Mouse (Mus musculus): Measurements from ENCODE around the gene Zfp131.
A peak's percentile ranks its signal among the peaks of the same experiment; 100 is the strongest.
"Not testable (repeated sequence)": the region's sequence is repeated elsewhere in the genome, so short reads cannot be mapped to it uniquely, and the experiment has no call there.

The Zfp131 gene

GRCm38 (mm10) chr13:119790761-119791579 is at the start of gene Zfp131:
Gene Zfp131, minus strand, starts transcription at chr13:119790889.
- peak; percentile 84 to 90 for DNase-seq (ENCODE audit: low spot score in 2 of 2)

DNA sequence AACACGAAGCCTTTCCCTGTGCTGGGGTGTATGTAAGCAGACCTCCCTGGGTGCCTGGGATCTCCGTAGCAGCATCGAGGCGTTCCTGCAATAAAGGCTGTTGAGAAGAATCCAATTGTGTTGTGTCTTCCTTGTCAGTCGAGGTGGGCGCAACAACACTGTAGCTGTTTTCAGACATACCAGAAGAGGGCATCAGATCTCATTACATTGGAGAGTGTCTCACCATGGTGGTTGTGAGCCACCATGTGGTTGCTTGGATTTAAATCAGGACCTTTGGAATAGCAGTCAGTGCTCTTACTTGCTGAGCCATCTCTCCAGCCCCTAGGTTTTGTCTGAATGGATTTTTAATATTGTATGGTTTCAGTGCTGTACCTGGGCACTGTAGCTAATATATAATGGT is 49.3 kb upstream of the Zfp131 start:
- DNase-seq (ENCODE audit: low spot score in 2 of 2), result not testable (repeated sequence)

DNA sequence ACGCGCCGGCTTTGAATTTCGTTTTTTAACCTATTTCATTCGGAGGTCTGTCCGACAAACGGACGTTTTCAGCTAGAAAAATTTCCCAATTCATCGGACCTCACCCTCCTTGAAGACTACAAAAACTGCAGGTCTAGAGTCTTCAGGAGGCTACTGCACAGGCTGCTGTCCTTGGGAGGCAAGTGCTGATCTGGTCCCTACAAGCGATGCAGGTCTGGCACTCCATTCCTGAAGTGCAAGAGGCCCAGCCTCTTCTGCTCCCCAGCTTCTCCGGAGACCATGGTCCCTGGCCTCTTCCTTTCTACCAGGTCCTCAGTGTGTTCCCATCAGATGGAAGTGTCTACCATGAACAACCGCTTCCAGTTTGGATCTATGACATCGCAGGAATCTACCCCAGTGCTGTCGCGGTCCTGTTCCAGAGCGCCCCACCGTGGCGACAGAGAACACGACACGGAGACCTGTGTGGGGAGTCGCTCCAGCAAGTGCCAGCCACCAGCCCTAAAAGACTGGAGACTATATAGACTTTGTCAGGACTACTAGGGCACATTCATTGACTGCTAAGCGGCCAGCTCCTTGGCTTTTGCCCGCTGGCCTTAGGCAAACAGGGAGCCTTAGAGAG is 47.1 kb upstream of the Zfp131 start:
- peak; percentile 2 to 26 for DNase-seq (ENCODE audit: low spot score in 2 of 2)

DNA sequence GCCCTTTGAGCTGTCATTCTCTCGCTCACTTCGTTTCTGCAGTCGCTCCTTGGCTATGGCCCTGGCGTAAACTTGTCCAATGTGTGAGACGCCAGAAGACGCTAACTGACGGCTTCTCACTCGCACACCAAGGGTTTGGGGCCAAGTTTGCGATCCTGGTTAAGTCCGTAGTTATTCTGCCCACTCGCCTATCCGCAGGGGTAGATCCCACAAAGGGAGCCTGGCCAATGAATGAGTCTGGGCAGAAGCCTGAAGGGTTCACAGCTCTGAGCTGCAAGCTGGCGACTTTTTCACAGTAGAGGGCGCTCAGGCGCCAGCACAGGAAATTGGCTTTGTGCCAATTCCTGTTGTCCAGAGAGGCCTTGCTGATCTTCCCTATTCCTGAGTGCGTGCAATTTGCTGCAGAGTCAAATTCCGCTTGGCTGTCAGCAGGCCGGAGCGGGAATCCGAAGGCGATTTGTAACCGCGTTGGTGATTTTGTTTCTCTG is 45.7 kb upstream of the Zfp131 start:
- DNase-seq (ENCODE audit: low spot score in 2 of 2), result peak; percentile 2 to 11

GRCm38 (mm10) chr13:119835320-119836056 is 44.8 kb upstream of the Zfp131 start, which contains the start of gene D13Ertd608e:
Gene D13Ertd608e, plus strand, starts transcription at chr13:119836006.
- peak; percentile 32 to 48 for DNase-seq (ENCODE audit: low spot score in 2 of 2)

- DNase-seq (ENCODE audit: low spot score in 2 of 2), result not testable (repeated sequence)
Measured at GRCm38 (mm10) chr13:119830116-119830515, 39.4 kb upstream of the Zfp131 start, which contains the start of gene AF067063. Gene AF067063, minus strand, starts transcription at chr13:119830216.

DNA sequence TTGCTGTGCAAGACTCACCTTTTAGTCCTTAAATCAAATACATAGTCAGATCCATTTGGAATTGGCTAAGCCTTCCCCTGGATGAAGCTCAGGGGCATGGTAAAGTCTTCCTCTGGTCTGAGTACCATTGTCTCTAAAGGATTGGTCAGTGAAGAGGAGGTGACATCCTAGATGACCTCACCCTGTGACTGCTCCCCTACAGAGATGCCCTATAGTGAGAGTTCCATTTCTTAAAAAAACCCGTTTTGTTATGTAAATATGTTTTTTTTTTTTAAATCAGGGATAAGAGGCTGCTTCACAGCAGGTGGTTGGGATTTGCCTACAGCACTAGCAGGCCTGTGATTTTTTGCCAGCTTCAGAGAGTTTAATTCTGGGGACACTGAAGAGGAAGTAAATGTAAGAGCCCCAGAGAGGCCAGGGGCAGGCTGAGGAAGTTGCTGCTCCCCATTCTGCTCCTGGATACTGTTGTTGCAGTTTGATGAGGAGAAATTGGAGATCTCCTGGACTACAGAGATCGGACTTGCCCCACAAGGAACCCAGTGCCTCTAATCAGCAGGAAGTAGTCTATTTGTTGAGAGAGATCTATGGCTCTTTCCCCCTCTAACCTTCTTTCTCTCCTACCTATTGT is 27.0 kb upstream of the Zfp131 start:
- no peak for DNase-seq (ENCODE audit: low spot score in 2 of 2)

DNA sequence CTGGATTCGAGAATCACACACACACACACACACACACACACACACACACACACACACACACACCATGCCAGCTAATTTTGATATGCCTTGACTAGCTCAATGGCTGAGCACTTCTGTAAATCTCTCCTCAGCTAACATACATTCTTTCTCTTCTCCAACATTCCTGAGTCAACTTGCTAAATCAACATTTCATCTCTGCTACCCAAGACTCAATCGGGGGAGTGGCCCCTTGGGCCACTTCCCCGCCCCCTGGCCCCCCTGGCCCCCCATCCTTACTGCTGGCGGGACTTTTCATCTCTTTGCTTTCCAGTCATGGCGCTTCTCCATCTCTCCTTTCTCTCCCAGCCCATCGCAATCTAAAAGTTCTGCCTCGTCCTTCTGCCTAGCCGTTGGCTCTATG is 26.1 kb upstream of the Zfp131 start:
- no peak for DNase-seq (ENCODE audit: low spot score in 2 of 2)

DNA sequence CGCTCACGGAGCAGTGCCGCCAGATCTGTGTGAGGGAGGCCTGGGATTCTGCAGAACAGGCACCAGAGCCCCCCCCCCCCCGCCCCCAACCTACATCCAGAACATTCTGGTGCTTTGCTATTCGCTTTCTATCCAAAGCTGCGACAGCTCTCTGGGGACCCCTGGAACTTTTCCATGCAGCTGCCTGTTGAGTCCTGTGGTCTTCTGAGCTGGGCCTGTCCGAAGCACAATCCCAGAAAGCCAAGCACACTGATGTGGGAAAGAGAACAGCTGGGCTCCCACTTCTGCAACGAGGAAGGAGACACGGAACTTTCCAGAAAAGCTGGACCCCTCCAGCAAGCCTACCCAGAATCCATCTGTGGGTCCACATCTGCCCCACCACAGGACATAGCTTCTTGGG is 19.3 kb upstream of the Zfp131 start:
- DNase-seq (ENCODE audit: low spot score in 2 of 2), result no peak

GRCm38 (mm10) chr13:119808937-119809336 is 18.2 kb upstream of the Zfp131 start:
- DNase-seq (ENCODE audit: low spot score in 2 of 2), result no peak

GRCm38 (mm10) chr13:119797656-119798055 is 7.0 kb upstream of the Zfp131 start:
- DNase-seq (ENCODE audit: low spot score in 2 of 2), result no peak

GRCm38 (mm10) chr13:119792791-119793404 is 2.2 kb upstream of the Zfp131 start:
- DNase-seq (ENCODE audit: low spot score in 2 of 2), result no peak

GRCm38 (mm10) chr13:119791580-119792135 is 969 bp upstream of the Zfp131 start:
- DNase-seq (ENCODE audit: low spot score in 2 of 2), result no peak

- peak in 1 of 2 experiments; percentile 14 for DNase-seq (ENCODE audit: low spot score in 2 of 2)
Measured at GRCm38 (mm10) chr13:119789851-119790717, 605 bp downstream of the Zfp131 start.

DNA sequence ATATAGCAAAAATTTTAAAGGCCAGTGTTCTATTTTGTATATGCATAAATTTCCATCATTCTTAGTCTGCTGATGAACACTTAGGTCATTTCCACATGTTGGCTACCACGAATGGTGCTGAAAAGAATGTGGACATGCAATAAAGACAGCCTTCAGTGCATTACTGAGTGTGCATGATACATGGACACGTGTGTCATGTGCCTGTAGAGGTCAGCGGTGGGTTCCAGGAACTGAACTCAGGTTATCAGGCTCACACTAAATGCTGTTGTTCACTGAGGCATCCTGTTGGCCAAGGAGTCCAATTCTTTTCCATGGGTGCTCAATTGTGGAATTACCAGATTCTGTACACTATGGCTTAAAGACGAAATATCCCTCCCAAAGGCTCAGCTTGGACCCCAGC is 7.1 kb downstream of the Zfp131 start:
- DNase-seq (ENCODE audit: low spot score in 2 of 2), result no peak

GRCm38 (mm10) chr13:119768541-119768940 is 22.1 kb downstream of the Zfp131 start:
- no peak for DNase-seq (ENCODE audit: low spot score in 2 of 2)

- DNase-seq (ENCODE audit: low spot score in 2 of 2), result no peak
Measured at GRCm38 (mm10) chr13:119766480-119766879, 24.2 kb downstream of the Zfp131 start.

GRCm38 (mm10) chr13:119756831-119757230 is 33.9 kb downstream of the Zfp131 start:
- DNase-seq (ENCODE audit: low spot score in 2 of 2), result no peak

DNA sequence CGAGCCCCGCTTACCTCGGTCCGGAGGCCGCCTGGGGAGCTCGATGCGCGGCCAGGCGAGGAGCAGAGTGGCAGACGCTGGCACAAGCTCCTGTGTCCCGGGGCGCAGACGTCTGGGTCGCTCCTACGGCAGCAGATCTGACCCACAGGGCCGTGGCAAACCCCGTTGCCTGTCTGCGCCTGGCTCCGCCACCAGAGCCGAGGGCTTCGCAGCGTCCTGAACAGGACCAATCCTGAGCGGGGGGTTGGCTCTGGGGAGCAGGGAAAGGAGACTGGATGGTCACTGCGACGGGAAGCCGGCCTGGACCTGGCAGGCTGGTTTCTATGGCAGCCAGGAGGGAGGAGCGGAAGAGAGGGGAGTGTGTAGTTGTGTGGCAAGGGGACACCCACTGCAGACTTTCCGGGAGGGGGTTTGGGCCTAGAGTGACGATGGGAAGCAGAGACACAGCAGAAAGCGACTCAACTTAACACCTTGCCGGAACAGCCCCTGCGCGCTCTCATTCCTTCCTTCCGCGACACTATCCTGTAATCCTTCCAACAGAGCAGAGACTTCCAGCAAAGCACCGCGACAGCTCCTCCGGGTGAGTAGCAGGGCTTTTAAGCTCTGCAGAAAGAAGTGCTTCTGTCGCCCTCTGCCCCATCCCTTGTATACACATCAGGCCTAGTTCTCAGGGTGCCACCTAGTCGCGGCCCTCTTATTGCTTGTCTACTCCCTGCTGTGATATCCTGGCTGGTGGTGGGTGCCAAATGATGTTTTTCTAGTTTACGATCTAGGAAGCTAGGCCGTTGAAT is 34.8 kb downstream of the Zfp131 start, which contains the start of gene Nim1k:
Gene Nim1k, minus strand, starts transcription at position 202 of the 791 bp plus-strand sequence.
- DNase-seq (ENCODE audit: low spot score in 2 of 2), result peak; percentile 1 to 10

All from natural killer cell, adult 2 months (primary cell).